Mouse (Mus musculus) frontal cortex, adult 2 months (tissue): ENCODE results near the gene Gm10681. TPM values are rescaled to one million over a fixed set of nuclear protein-coding genes. Genes with fewer than 3 reads are reported as not detected.
A peak's percentile ranks its signal among the peaks of the same experiment; 100 is the strongest.
"Not testable (repeated sequence)": the region's sequence is repeated elsewhere in the genome, so short reads cannot be mapped to it uniquely, and the experiment has no call there.

Experiments
- DNase-seq, 2 experiments: peaks; one replicate each; pipeline ENCODE4 v3.0.0; 2022; ENCODE audit warnings: low spot score in 1 of 2; ENCODE audit errors: extremely low spot score in 1 of 2
- polyA plus RNA-seq: library from polyadenylated mRNA; depleted of rRNA; stranded (reverse); fragments of >200 nt; gene quantifications from 2 replicates; pipeline ENCODE4 v1.2.3, GENCODE M21; 2012; rRNA removed

The Gm10681 gene
- not detected in 2 replicates for polyA plus RNA-seq

- no peak for DNase-seq
Measured at GRCm38 (mm10) chr3:98588707-98589106, at the start of gene Gm10681. Gm10681 (minus strand) TSS chr3:98588807.

- DNase-seq = no peak
Measured at GRCm38 (mm10) chr3:98635145-98635544, 46.5 kb upstream of the Gm10681 start.

DNA sequence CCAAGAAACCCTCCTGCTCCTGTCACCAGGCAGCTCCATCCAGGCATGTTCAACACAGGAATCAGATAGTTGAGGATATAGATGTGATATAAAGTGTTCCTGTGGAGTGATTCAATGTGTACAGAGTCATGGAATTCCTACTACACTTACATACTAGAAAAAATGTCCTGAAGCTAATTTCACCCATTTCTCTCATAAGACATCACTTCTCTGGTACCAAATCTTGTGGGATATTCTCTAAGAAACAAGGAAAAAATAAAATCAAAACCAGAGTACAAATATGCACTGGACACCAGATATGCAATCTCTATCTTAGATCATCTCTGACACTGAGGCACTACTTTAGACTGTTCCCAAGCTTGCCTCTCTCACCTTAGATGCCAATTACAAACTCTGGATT, 41.5 kb upstream of the Gm10681 start, which contains the start of gene Hsd3b5:
Gene Hsd3b5, minus strand, starts transcription at position 101 of the 400 bp plus-strand sequence.
- DNase-seq = no peak

DNA sequence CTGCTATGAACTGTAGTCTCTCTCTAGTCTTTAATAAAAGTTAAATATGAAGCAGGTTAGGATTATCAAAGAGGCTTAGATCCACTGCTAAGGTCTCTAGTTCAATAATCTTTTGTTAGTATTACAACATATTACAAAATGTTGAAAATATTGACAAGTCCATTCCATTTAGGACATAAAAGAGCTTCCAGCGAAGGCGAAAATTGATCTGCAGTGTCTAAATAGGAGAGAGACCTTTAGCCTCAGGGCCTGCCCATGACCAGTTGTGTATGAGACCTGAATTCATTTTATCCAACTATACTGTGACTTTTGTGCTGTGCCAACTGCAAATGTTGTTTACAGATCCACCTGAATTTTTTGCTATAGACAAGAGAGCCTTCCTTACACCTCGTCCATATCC, 41.0 kb upstream of the Gm10681 start:
- DNase-seq = no peak

DNA sequence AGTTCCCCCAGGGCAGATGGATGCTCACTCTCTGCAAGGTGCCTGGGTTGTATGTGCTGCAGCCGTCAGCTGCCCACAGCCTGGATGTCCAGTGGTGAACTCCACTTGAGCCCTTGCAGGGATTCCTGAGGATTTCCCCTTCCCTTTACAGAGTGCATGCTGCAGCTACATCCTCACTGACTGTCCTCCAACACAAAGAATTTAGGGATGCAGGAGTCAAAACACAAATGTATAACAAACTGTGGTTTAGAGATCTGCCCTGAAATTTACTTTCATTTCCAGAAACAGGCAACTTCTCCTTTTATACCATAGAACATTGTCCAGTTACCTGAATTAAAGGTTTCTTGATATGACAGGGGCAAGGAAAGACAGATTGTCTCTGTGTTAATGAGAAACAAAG, 28.2 kb upstream of the Gm10681 start:
- not testable (repeated sequence) for DNase-seq

GRCm38 (mm10) chr3:98616244-98616643, 27.6 kb upstream of the Gm10681 start:
- not testable (repeated sequence) for DNase-seq

GRCm38 (mm10) chr3:98614406-98614927, 25.9 kb upstream of the Gm10681 start:
- not testable (repeated sequence) for DNase-seq

DNA sequence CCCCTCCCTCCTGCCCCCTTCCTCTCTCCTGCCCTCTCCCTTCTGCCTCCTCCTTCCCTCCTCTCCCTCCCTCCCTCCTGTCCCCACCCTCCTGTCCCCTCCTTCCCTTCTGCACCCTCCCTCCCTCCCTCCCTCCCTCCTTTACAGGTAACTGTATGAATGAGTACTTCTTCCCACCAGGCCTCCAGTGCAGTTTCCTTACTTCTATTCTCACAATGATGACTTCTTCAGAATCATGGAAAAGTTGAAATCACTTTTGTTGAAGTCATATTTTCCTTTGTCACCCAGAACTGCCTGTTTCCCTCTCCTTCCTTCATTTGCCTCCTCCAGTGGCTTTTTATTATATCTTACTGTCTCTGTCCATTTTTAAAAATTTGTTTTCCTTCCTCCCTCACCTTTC, 25.4 kb upstream of the Gm10681 start:
- DNase-seq = no peak

GRCm38 (mm10) chr3:98613540-98613939, 24.9 kb upstream of the Gm10681 start:
- not testable (repeated sequence) for DNase-seq

DNA sequence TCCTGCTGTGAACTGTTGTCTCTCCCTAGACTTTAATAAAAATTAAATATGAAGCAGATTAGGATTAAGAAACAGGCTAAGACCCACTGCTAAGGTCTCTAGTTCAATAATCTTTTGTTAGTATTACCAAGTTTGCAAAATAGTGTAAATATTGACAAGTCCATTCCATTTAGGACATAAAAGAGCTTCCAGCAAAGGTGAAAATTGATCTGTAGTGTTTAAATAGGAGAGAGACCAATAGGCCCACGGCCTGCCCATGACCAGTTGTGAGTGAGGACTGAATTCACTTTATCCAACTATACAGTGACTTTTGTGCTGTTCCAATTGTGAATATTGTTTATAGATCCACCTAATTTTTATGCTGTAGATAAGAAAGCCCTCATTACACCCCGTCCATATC, 886 bp downstream of the Gm10681 start:
- no peak for DNase-seq

GRCm38 (mm10) chr3:98582622-98583021, 6.0 kb downstream of the Gm10681 start:
- DNase-seq = not testable (repeated sequence)

DNA sequence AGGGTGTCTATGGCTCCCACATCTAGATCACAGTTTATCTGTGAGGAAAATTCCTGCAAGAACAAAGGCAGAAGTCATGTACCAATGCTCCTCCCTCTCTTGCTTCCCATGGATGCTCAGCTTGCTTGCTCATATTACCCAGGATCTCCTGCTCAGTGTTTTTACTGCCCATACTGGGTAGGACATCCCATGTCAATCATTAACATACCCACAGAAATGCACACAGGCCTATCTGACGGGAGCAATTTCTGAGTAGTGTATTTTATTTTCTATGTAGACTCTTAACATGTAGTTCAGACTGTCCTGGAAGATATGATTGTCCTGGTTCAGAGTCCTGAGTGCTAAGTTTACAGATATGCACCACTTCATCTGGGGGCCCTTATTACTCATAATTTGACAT, 6.4 kb downstream of the Gm10681 start:
- DNase-seq = not testable (repeated sequence)

DNA sequence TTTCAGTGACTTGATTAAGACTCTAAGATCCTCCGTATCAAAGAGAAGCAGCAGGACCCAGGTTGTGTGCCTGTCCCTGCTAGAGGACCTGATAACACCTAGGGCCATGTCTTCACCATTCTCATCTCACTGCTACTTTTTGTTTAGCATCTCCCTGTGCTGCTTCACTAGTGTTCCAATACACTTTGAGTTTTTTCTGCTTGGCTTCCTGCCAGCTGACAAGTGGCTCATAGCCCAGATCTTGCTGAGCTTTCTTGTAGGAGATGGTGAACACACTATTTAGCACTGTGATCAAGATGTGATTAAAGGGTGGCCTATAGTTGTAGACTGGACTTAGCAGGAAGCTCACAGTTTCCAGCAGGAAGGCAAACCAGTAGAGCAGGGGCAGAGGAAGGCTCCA, 7.6 kb downstream of the Gm10681 start:
- peak; percentile 62 to 90 for DNase-seq

- DNase-seq = not testable (repeated sequence)
Measured at GRCm38 (mm10) chr3:98567717-98568116, 20.9 kb downstream of the Gm10681 start.

DNA sequence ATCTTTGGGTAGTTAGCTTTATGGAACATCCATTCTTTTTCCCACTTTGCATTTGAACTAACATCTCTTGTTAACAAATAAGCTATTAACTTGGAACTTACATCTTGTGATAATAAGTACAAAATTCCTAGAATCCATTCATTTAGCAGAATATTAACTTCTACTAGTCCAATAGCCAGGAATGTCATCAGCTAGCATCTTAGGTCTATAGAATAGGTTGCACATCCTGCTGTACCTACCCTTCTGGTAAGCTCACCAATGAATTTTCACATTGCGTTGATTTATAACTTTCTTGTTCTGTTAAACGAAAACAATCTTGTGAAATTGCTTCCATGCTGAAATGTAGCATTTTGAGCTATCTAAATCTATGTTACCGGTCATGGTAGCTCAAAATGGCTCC, 23.7 kb downstream of the Gm10681 start:
- DNase-seq = not testable (repeated sequence)

- DNase-seq = not testable (repeated sequence)
Measured at GRCm38 (mm10) chr3:98563831-98564230, 24.8 kb downstream of the Gm10681 start.

DNA sequence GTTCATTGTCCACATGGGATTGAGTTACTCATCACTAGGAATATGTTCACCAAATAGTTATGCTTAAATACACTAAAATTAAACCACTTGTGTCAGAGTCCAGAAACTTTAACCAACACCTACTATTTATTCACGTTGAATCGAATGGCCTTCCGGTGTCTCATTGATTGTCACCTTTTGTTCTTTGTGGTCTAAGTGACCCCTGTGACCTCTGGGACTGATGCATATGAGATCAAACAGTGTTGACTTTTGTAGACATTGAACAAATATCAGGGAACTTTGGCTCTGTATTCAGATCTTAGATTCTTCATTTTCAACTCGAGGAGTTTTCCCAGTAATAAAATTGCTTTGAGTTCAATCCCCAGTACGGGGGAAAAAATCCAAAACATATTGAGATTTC, 27.9 kb downstream of the Gm10681 start:
- not testable (repeated sequence) for DNase-seq

DNA sequence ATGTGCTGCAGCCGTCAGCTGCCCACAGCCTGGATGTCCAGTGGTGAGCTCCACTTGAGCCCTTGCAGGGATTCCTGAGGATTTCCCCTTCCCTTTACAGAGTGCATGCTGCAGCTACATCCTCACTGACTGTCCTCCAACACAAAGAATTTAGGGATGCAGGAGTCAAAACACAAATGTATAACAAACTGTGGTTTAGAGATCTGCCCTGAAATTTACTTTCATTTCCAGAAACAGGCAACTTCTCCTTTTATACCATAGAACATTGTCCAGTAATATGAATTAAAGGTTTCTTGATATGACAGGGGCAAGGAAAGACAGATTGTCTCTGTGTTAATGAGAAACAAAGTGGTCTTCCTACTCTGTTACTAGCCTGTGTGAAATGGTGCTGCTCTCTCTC, 37.8 kb downstream of the Gm10681 start:
- not testable (repeated sequence) for DNase-seq

GRCm38 (mm10) chr3:98550215-98550614, 38.4 kb downstream of the Gm10681 start:
- DNase-seq = not testable (repeated sequence)

GRCm38 (mm10) chr3:98548495-98548894, 40.1 kb downstream of the Gm10681 start:
- DNase-seq = not testable (repeated sequence)

GRCm38 (mm10) chr3:98547641-98548040, 41.0 kb downstream of the Gm10681 start:
- DNase-seq = not testable (repeated sequence)

DNA sequence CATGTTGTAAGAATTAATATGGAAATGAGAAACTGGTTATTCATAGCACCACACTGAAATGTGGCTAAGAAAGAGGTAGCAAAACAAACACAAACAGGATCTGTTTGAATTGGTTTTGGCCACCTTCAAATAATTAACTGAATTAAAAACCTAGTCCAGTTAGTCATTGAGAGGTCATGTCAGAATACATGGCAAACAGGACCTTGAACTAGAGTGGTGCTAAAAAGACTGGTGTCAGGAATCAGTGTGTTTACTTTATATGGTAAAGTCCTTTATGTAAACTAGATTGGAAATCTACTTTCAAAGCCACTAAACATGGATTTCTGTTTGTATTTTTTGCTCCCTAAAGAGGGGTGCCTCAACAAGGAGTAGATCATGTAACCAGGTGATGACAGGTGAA, 63.6 kb downstream of the Gm10681 start:
- DNase-seq = not testable (repeated sequence)

DNA sequence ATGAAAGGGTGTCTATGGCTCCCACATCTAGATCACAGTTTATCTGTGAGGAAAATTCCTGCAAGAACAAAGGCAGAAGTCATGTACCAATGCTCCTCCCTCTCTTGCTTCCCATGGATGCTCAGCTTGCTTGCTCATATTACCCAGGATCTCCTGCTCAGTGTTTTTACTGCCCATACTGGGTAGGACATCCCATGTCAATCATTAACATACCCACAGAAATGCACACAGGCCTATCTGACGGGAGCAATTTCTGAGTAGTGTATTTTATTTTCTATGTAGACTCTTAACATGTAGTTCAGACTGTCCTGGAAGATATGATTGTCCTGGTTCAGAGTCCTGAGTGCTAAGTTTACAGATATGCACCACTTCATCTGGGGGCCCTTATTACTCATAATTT, 64.1 kb downstream of the Gm10681 start:
- DNase-seq = not testable (repeated sequence)
